Mouse (Mus musculus) limb, embryonic 11.5 days (tissue): Measurements from ENCODE around the gene Atoh7. TPM values are rescaled to one million over a fixed set of nuclear protein-coding genes. Genes with fewer than 3 reads are reported as not detected.
A peak's percentile ranks its signal among the peaks of the same experiment; 100 is the strongest.
"Not testable (repeated sequence)": the region's sequence is repeated elsewhere in the genome, so short reads cannot be mapped to it uniquely, and the experiment has no call there.

ENCODE experiments used
- ATAC-seq: fragments of 200-750 bp; cut with Nextera tagmentation; 2 replicates; pipeline ENCODE4 v1.8.0; 2017; ENCODE audit warnings: low read depth; ENCODE audit not compliant: insufficient number of reproducible peaks, low FRiP score, low TSS enrichment
- DNase-seq: peaks from one replicate; pipeline ENCODE4 v3.0.0-alpha.2; 2015; ENCODE audit warnings: low spot score
- H3K27ac ChIP-seq: fragments of 300-500 bp; sonication (generic); replicated peaks from 2 replicates; pipeline ENCODE4 v1.5.1; 2014; ENCODE audit warnings: low read depth, mild to moderate bottlenecking, low read length
- H3K27me3 ChIP-seq: fragments of 300-500 bp; sonication (generic); 2 replicates; pipeline ENCODE4 v1.6.1; 2014; ENCODE audit warnings: mild to moderate bottlenecking, low read length, mixed read lengths; ENCODE audit not compliant: control insufficient read depth, insufficient read depth
- H3K36me3 ChIP-seq: fragments of 300-500 bp; sonication (generic); 2 replicates; pipeline ENCODE4 v1.6.1; 2014; ENCODE audit warnings: mild to moderate bottlenecking, low read length, moderate library complexity, mixed read lengths; ENCODE audit not compliant: control insufficient read depth, insufficient read depth
- H3K4me1 ChIP-seq: fragments of 300-500 bp; sonication (generic); 2 replicates; pipeline ENCODE4 v1.6.1; 2014; ENCODE audit warnings: low read length, mixed read lengths; ENCODE audit not compliant: control insufficient read depth, insufficient read depth
- H3K4me2 ChIP-seq: fragments of 300-500 bp; sonication (generic); 2 replicates; pipeline ENCODE4 v1.6.1; 2014; ENCODE audit warnings: low read depth, mild to moderate bottlenecking, moderate library complexity; ENCODE audit not compliant: severe bottlenecking
- H3K4me3 ChIP-seq: fragments of 300-500 bp; sonication (generic); 2 replicates; pipeline ENCODE4 v1.5.1; 2014; ENCODE audit warnings: low read depth, low read length
- H3K9ac ChIP-seq: fragments of 300-500 bp; sonication (generic); 2 replicates; pipeline ENCODE4 v1.6.1; 2014; ENCODE audit warnings: mild to moderate bottlenecking, low read length
- H3K9me3 ChIP-seq: fragments of 300-500 bp; sonication (generic); 2 replicates; pipeline ENCODE4 v1.6.1; 2016; ENCODE audit warnings: low read length; ENCODE audit not compliant: control insufficient read depth
- WGBS: fragments of 180-500 bp; shearing (Covaris S2); extraction: QIAGEN DNeasy Blood & Tissue Kit; methylation state at CpG from one replicate; pipeline ENCODE4 v1.1.7; 2014; 5-methylcytosine and 5-hydroxymethylcytosine counted together
- polyA plus RNA-seq: library from polyadenylated mRNA; unstranded; fragments of >200 nt; fragmentation: Nextera tagmentation; extraction: Ambion mirVana; gene quantifications from 2 replicates; pipeline ENCODE4 v1.2.1, GENCODE M21; 2014

The Atoh7 gene
- polyA plus RNA-seq = 0.56 TPM in 1 of 2 replicates, not detected in the other

- peak within 1 kb of the TSS; percentile 48 for H3K4me3 ChIP-seq
- DNase-seq = peak; percentile 49
- 2% methylated on average over 16 of the region's 16 CpGs for WGBS
- H3K9me3 ChIP-seq = no peaks in the 10 kb centered on the region
- ATAC-seq = peak; percentile 14; the same call in 1 of the 2 replicates
- H3K27ac ChIP-seq = no peak within 1 kb of the TSS
- H3K27me3 ChIP-seq = peaks cover 10% of the 10 kb centered on the region
- peak within 1 kb of the TSS; percentile 49 for H3K9ac ChIP-seq
- no peaks in the 10 kb centered on the region for H3K36me3 ChIP-seq
- peak within 1 kb of the TSS; percentile 89 for H3K4me2 ChIP-seq
- peaks cover 5% of the 10 kb centered on the region; the same call in 1 of the 2 replicates for H3K4me1 ChIP-seq
Measured at GRCm38 (mm10) chr10:63099521-63099920, at the start of gene Atoh7. TSS of gene Atoh7 (plus strand) at chr10:63099651.

GRCm38 (mm10) chr10:63051267-63051666 is 48.2 kb upstream of the Atoh7 start:
- 81% methylated on average over 7 of the region's 7 CpGs for WGBS
- Histone ChIP-seq H3K4me1 (no peaks in the 10 kb centered on the region), H3K27me3 (no peaks in the 10 kb centered on the region), H3K27ac (no peak overlapping the region), H3K36me3 (no peaks in the 10 kb centered on the region), H3K4me3 (no peak overlapping the region), H3K9me3 (no peaks in the 10 kb centered on the region), H3K4me2 (no peak overlapping the region), H3K9ac (no peak overlapping the region)
- DNase-seq = no peak
- no peak for ATAC-seq

- no peak for DNase-seq
- H3K9me3 ChIP-seq = no peaks in the 10 kb centered on the region
- H3K36me3 ChIP-seq = no peaks in the 10 kb centered on the region
Measured at GRCm38 (mm10) chr10:63052011-63052410, 47.4 kb upstream of the Atoh7 start.

GRCm38 (mm10) chr10:63053007-63053406 is 46.4 kb upstream of the Atoh7 start:
- H3K9me3 ChIP-seq = no peaks in the 10 kb centered on the region
- H3K36me3 ChIP-seq = no peaks in the 10 kb centered on the region
- no peak for ATAC-seq
- H3K9ac ChIP-seq = no peak overlapping the region
- H3K4me1 ChIP-seq = no peaks in the 10 kb centered on the region
- H3K4me2 ChIP-seq = no peak overlapping the region
- no peak for DNase-seq
- H3K4me3 ChIP-seq = no peak overlapping the region
- 65% methylated on average over 6 of the region's 6 CpGs for WGBS
- no peak overlapping the region for H3K27ac ChIP-seq
- H3K27me3 ChIP-seq = no peaks in the 10 kb centered on the region

More at GRCm38 (mm10) chr10:63052011-63052410, 47.4 kb upstream of the Atoh7 start:
- Histone ChIP-seq H3K4me3 (no peak overlapping the region), H3K4me2 (no peak overlapping the region), H3K9ac (no peak overlapping the region), H3K27me3 (no peaks in the 10 kb centered on the region), H3K4me1 (no peaks in the 10 kb centered on the region), H3K27ac (no peak overlapping the region)
- WGBS = 88% methylated on average over 6 of the region's 6 CpGs
- no peak for ATAC-seq

- H3K4me2 ChIP-seq, ATAC-seq, H3K4me3 ChIP-seq, H3K9ac ChIP-seq, DNase-seq, H3K27ac ChIP-seq, H3K27me3 ChIP-seq, H3K9me3 ChIP-seq, H3K4me1 ChIP-seq, H3K36me3 ChIP-seq: not testable (repeated sequence)
- 84% methylated on average over 6 of the region's 6 CpGs for WGBS
Measured at GRCm38 (mm10) chr10:63054071-63054470, 45.4 kb upstream of the Atoh7 start.

- DNase-seq (no peak), ATAC-seq (no peak)
- WGBS = 67% methylated on average over 2 of the region's 2 CpGs
- Histone ChIP-seq H3K4me2 (no peak overlapping the region), H3K9ac (no peak overlapping the region), H3K27me3 (no peaks in the 10 kb centered on the region), H3K4me3 (no peak overlapping the region), H3K4me1 (no peaks in the 10 kb centered on the region), H3K9me3 (no peaks in the 10 kb centered on the region), H3K27ac (no peak overlapping the region), H3K36me3 (no peaks in the 10 kb centered on the region)
Measured at GRCm38 (mm10) chr10:63054586-63054985, 44.9 kb upstream of the Atoh7 start.

GRCm38 (mm10) chr10:63056966-63057750 is 42.3 kb upstream of the Atoh7 start:
- no peak overlapping the region for H3K9ac ChIP-seq
- H3K4me3 ChIP-seq = no peak overlapping the region
- H3K4me1 ChIP-seq = no peaks in the 10 kb centered on the region
- WGBS = 30% methylated on average over 24 of the region's 24 CpGs
- no peak overlapping the region for H3K4me2 ChIP-seq
- no peaks in the 10 kb centered on the region for H3K9me3 ChIP-seq
- no peaks in the 10 kb centered on the region for H3K27me3 ChIP-seq
- ATAC-seq (0 out of 2 replicates have a peak, but pooled peaks have one; percentile 17), DNase-seq (peak; percentile 42)
- no peak overlapping the region for H3K27ac ChIP-seq
- H3K36me3 ChIP-seq = no peaks in the 10 kb centered on the region

GRCm38 (mm10) chr10:63059862-63060261 is 39.6 kb upstream of the Atoh7 start, which contains the start of gene Pbld1:
TSS of gene Pbld1 (plus strand) at chr10:63060162.
- Histone ChIP-seq H3K27me3 (no peaks in the 10 kb centered on the region), H3K4me1 (no peaks in the 10 kb centered on the region), H3K9me3 (no peaks in the 10 kb centered on the region), H3K27ac (no peak within 1 kb of the TSS), H3K36me3 (no peaks in the 10 kb centered on the region), H3K4me2 (no peak within 1 kb of the TSS), H3K4me3 (no peak within 1 kb of the TSS), H3K9ac (no peak within 1 kb of the TSS)
- whole genome bisulfite sequencing = 86% methylated on average over 2 of the region's 2 CpGs
- DNase-seq (no peak), ATAC-seq (no peak)
